In the genomic region with DNA sequence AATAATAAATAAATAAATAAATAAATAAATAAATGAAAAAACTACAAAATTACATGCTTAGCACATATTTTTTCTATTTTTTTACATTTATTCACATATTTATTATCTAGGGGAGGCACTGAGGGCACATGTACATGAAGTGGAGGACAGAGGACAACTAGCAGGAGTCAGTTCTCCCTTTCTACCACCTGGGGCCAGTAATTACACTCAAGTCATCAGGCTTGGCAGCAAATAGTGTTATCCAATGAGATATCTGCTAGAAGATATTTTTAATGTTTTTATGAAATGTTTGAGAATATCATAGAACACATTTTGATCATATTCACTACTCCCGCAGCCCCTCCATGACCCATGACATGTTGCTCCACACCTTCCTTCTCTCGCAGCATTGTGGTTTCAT, we compare ENCODE assay signal across 27 mouse cellular contexts. TPM values are rescaled to one million over a fixed set of nuclear protein-coding genes. Genes with fewer than 3 reads are reported as not detected.
DNase-seq lines count a peak whose midpoint lies in the region; ATAC-seq and TF ChIP-seq lines count a peak whose summit lies in the region.
"Had no signal": no experiment of that assay in that cellular context is flagged by ENCODE, and none has a peak within 500 bp of the region (broad histone marks: within the 10 kb centered on the region; RNA-seq: fewer than 3 reads in every experiment).

No protein-coding gene starts in this region.

- no peaks in the 10 kb centered on the region for H3K9me3 ChIP-seq in stomach, embryonic 15.5 days
- H3K9me3 ChIP-seq: forebrain, embryonic 10.5 days; heart, embryonic 10.5 days; heart, embryonic 13.5 days had no signal

- H3K27me3 ChIP-seq in stomach, embryonic 15.5 days (replicated peaks): no peaks in the 10 kb centered on the region
- H3K27me3 ChIP-seq: heart, embryonic 13.5 days had no signal

- no peak overlapping the region for H3K4me3 ChIP-seq in layer of hippocampus, adult 2 months
- H3K4me3 ChIP-seq in stomach, embryonic 15.5 days (replicated peaks): no peak overlapping the region
- H3K4me3 ChIP-seq: forebrain, embryonic 10.5 days; gastrocnemius, adult 2 months; heart, embryonic 10.5 days; heart, embryonic 13.5 days had no signal

- peak; percentile 18; the same call in 1 of the 2 replicates for ATAC-seq in stomach, embryonic 15.5 days (ENCODE audit: insufficient read depth, low FRiP score, low read depth)
- ATAC-seq: activated CD4-positive, CD25-positive, alpha-beta regulatory T cell, adult 4 months; CD4-positive, CD25-positive, alpha-beta regulatory T cell, adult 4 months; forebrain, embryonic 14.5 days; forebrain, postnatal 0 days; hindbrain, postnatal 0 days; inflammation-experienced regulatory T-cells, adult 6 months had no signal

- DNase-seq in layer of hippocampus, adult 2 months (ENCODE audit: low spot score in 2 of 2): no peak
- no peak for DNase-seq in layer of hippocampus, postnatal 25 days (ENCODE audit: extremely low spot score in 1 of 2, low spot score in 1 of 2)
- DNase-seq in A20 (ENCODE audit: low read depth, low spot score): peak; percentile 19
- no peak for DNase-seq in cerebellum, postnatal 4 days (ENCODE audit: low spot score in 2 of 2)
- no peak for DNase-seq in ovary, postnatal 36 days (ENCODE audit: low spot score)
- DNase-seq: adrenal gland, postnatal 10 days; adrenal gland, postnatal 36 days; cerebellum, adult 18-20 months; cerebellum, adult 9-11 months; cerebellum, postnatal 36 days; forebrain, postnatal 0 days; gastrocnemius, adult 2 months; gastrocnemius, postnatal 14 days; heart, adult 18-20 months; heart, postnatal 14 days; heart, postnatal 4 days; kidney, adult 11 months had no signal

- no peak overlapping the region for H3K9ac ChIP-seq in stomach, embryonic 15.5 days
- H3K9ac ChIP-seq: forebrain, postnatal 0 days; heart, embryonic 13.5 days; hindbrain, embryonic 14.5 days had no signal

- no peak overlapping the region for H3K4me2 ChIP-seq in stomach, embryonic 15.5 days
- H3K4me2 ChIP-seq: heart, embryonic 13.5 days; hindbrain, embryonic 14.5 days had no signal

- H3K36me3 ChIP-seq in stomach, embryonic 15.5 days: no peaks in the 10 kb centered on the region
- H3K36me3 ChIP-seq: forebrain, embryonic 10.5 days; heart, embryonic 10.5 days; heart, embryonic 13.5 days had no signal

- no peak overlapping the region for H3K27ac ChIP-seq in layer of hippocampus, adult 2 months
- no peak overlapping the region for H3K27ac ChIP-seq in stomach, embryonic 15.5 days
- H3K27ac ChIP-seq: forebrain, embryonic 10.5 days; gastrocnemius, adult 2 months; heart, embryonic 10.5 days; heart, embryonic 13.5 days; hindbrain, embryonic 14.5 days; hindbrain, postnatal 0 days had no signal

- WGBS in stomach, embryonic 15.5 days: 96% methylated on average over 2 of the region's 2 CpGs

- H3K4me1 ChIP-seq in stomach, embryonic 15.5 days: peaks cover 5% of the 10 kb centered on the region; the same call in 1 of the 2 replicates
- H3K4me1 ChIP-seq: forebrain, embryonic 10.5 days; heart, embryonic 10.5 days had no signal

- peak; percentile 44 for TF ChIP-seq CTCF in layer of hippocampus, adult 2 months (conservative IDR thresholded peaks at IDR 0.05)

RNA-seq across cellular contexts. Expression of gene Hapln1, which starts 39.5 kb away (rescaled TPM):
- total RNA-seq in layer of hippocampus, adult 2 months (2021): 10 to 100 TPM; 33.1 to 33.4 TPM
- total RNA-seq in layer of hippocampus, postnatal 25 days (2021): 10 to 100 TPM; 42.9 to 49.5 TPM
- 3.7 and 4.3 TPM in 2 replicates for polyA plus RNA-seq in stomach, embryonic 15.5 days (2015; fragmentation: Nextera tagmentation; extraction: Ambion mirVana)
- polyA plus RNA-seq: activated CD4-positive, CD25-positive, alpha-beta regulatory T cell, adult 4 months; CD4-positive, CD25-positive, alpha-beta regulatory T cell, adult 4 months had no signal
